Mouse (Mus musculus): Measurements from ENCODE around the gene Snx11. TPM values are rescaled to one million over a fixed set of nuclear protein-coding genes. Genes with fewer than 3 reads are reported as not detected.
"Not testable (repeated sequence)": the region's sequence is repeated elsewhere in the genome, so short reads cannot be mapped to it uniquely, and the experiment has no call there.

The Snx11 gene
- total RNA-seq, 2 experiments from 2014 or later = 1.3 to 16.3 TPM

DNA sequence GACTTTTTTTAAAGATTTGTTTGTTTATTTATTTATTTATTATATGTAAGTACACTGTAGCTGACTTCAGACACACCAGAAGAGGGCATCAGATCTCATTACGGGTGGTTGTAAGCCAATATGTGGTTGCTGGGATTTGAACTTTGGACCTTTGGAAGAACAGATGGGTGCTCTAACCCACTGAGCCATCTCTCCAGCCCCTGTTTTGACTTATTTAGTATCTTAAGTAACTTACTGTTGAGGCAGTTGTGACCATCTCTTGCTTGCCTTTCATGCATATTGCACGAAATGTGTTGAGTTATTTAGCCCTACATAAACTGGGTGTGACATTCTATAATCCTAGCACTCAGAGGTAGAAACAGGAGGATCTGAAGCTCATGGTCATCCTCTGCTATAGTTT, 22.2 kb upstream of the Snx11 start:
- ATAC-seq (replicated peaks; ENCODE audit: low FRiP score, poor library complexity, severe bottlenecking) = no peak

DNA sequence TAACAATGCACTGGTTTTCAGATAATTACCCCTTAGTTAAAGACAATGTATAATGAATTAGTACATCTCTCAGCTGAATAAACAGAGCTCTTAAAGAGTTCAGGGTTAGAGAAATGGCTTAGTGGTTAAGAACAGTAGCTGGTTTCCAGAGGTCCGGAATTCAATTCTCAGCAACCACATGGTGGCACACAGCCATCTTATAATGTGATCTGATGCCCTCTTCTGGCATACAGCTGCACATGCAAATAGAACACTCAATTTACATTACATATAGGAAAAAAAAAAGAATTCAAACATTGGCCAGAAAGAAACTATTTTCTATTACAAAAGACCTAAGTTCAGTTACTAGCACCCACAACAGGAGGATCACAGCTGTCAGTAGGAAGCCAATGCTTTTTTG, 19.2 kb upstream of the Snx11 start:
- ATAC-seq (replicated peaks; ENCODE audit: low FRiP score, poor library complexity, severe bottlenecking) = no peak

DNA sequence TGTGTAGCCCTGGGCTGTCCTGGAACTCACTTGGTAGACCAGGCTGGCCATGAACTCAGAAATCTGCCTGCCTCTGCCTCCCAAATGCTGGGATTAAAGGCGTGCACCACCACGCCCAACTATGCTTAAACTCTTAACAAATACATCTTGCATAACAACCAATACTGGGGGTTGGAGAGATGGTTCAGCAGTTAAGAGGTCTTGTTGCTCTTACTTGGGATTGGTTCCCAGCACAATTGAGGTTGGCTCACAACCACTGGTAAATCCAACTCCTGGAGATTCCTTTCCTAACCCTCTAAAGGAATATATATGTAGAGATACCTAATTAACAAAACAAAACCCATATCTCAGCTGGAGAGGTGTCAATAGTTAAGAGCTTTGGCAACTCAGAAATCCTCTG, 18.7 kb upstream of the Snx11 start:
- ATAC-seq (replicated peaks; ENCODE audit: low FRiP score, poor library complexity, severe bottlenecking) = no peak

DNA sequence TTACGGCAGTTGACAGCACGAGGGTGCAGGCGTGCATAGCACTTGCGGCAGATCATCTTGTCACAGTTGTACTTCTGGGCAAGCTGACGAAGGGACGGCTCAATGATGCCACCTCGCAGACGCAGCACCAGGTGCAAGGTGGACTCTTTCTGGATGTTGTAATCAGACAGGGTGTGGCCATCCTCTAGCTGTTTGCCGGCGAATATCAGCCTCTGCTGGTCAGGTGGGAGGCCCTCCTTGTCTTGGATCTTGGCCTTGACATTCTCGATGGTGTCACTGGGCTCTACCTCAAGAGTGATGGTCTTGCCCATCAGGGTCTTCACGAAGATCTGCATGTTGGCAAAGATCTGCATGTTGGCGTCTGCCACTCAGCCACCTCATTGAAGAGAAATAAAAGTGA, 18.1 kb upstream of the Snx11 start:
- no peak for ATAC-seq (replicated peaks; ENCODE audit: low FRiP score, poor library complexity, severe bottlenecking)

DNA sequence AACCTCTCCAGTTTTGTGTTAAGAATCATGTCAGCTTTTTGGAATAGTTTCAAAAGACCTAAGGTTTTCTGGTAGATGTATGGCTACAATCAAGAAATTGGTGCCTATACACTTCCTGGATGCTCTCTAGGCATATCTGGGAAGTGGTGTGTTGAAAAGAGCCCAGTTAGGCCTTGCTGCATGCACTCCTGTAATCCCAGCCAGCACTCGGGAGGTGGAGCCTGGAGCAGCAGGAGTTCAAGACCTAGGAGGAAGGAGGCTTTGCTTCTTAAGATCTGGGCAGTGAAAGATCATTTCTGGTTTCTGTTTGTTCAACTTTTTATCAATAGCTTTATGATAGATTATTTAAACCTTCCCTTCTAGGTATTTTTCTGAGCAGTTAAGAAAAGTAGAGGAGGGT, 13.3 kb upstream of the Snx11 start:
- no peak for ATAC-seq (replicated peaks; ENCODE audit: low FRiP score, poor library complexity, severe bottlenecking)

DNA sequence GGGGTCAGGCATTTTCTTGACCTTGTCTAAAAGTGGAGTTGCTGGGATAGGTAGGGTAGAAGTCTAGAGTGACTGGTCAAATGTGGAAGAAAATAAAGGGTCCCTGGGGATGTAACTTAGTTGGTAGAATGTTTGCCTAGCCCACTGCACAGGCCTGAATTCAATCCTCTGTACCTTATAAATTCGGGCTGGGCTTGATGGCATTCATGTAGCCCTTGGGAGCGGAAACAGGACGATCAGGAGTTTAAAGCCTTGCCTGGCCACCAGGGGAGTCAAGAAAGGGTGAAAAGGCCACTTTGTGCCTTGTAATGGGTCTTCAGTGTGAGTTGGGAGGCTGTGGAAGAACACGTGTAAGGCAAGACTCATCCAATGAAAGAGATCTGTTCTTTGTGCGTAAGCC, 12.6 kb upstream of the Snx11 start:
- peak; percentile 57 for ATAC-seq (replicated peaks; ENCODE audit: low FRiP score, poor library complexity, severe bottlenecking)

DNA sequence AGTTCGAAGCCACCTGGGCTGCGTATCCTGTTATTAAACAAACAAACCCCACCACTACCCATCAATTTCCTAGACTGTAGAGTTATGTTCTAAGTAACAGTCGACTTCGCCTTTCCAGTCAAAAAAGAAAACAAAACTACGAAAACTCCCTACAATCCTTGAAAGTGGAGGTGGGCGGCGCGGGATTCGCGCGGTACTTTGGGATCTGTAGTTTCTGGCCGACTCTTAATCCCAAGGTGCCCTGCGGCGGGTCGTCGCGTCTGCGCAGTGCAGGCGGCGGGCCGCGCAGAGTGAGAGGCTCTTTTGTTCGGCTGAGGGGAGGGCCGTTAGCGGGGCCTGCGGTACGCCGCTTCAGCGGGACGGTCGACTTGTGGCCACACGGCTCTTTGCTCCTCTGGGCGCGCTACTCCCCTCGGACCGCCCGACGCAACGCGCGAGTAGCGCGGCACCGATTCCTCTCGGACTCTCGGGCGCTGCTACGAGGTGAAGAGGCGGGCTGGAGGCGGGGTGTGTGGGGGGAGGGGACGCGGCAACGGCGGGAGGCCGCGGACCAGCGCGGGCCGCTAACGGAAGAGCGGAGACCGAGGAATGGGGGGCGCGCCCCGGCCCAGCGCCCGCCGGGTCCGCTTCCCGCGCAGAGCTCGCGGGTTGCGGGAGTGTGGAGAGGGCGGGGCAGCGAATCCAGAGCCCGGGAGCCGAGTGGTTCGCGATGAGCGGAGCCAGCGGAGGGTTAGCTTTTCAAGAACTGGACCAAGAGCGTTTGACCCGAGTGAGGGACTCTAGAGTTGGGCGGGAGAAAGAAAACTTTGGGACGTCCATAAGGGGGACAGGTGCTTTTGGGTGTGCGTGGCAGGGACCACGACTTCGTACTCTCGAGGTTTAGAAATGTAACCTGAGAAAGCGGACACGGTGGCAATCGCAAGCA, 11.8 kb upstream of the Snx11 start, which contains the start of gene Cbx1:
TSS of gene Cbx1 (plus strand) at position 257 of the 925 bp plus-strand sequence.
- ATAC-seq (replicated peaks; ENCODE audit: low FRiP score, poor library complexity, severe bottlenecking) = peak; percentile 94

DNA sequence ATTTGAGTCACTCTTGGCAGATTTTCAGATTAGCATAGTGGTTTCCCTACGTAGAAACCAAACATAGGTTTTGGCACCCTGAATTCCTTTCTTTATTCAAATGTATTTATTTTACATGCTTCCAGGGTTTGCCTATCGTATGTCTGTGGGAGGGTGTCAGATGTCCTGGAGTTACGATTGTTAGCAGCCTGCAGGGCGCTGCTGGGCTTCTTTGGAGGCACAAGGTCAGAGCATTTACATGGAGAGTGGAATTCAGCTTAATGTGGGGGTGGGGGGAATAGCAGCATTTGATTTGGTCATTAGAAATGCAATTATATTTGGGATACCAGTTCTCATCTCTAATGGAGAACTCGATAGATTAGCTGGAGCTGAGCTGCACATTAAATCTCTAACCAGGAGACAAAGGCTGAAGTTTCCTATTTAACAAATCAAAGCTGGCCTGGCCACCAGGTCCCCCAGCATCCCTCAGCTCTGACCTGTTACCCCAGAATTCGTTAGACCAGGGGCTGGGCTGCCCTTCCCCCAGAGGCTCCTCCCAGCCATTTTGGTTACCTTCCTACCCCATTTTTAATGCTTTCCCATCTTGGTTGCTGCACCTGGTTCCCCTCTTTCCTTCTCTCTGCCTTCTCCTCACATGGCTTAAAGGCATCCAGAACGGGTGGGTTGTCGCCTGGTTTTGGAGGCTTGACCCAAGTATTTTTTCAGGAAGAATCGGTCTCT, 9.5 kb upstream of the Snx11 start:
- no peak for ATAC-seq (replicated peaks; ENCODE audit: low FRiP score, poor library complexity, severe bottlenecking)

DNA sequence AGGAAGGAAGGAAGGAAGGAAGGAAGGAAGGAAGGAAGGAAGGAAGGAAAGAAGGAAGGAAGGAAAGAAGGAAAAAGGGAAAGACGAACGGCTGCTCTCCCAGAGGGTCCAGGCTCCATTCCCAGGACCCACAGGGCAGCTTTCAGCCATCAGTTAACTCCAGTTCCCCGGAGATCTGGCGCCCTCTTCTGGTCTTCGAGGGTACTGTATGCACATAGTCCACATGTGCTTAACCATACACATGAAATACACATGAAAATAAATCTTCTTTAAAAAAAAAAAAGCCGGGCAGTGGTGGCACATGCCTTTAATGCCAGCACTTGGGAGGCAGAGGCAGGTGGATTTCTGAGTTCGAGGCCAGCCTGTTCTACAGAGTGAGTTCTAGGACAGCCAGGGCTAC, 7.5 kb upstream of the Snx11 start:
- peak; percentile 54; the same call in 1 of the 2 replicates for ATAC-seq (replicated peaks; ENCODE audit: low FRiP score, poor library complexity, severe bottlenecking)

DNA sequence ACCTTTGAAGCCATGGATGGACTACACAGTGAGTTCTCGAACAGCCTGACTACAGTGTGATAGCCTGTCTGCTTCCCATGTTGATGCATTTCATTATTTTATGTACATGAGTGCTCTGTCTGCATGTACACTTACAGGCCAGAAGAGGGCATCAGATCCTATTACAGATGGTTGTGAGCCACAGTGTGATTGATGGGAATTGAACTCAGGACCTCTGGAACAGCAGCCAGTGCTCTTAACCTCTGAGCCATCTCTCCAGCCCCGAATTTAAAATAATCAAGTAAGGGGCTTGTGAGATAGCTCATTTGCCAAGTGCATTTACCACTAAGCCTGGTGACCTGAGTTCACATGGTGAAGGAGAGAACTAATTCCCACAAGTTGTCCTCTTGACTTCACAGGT, 4.1 kb upstream of the Snx11 start:
- no peak for ATAC-seq (replicated peaks; ENCODE audit: low FRiP score, poor library complexity, severe bottlenecking)

DNA sequence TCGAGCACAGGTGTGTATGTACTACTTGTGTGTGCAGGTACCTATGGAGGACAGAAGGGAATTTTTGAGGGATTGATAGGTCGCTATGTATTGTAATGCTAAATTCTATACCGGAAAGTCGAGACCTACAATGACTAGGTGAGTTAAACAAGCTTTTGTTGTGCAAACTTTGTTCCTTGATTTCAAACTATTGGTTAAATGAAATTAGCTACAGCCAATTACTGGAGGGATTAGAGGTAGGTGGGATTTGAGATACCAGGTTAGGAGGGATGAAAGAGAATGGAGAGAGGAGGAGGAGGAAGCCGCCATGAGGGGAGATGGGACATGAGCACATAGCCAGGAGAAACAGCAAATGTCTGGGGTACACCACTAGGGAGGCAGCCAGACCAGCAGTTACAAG, 2.9 kb upstream of the Snx11 start:
- ATAC-seq (replicated peaks; ENCODE audit: low FRiP score, poor library complexity, severe bottlenecking) = no peak

DNA sequence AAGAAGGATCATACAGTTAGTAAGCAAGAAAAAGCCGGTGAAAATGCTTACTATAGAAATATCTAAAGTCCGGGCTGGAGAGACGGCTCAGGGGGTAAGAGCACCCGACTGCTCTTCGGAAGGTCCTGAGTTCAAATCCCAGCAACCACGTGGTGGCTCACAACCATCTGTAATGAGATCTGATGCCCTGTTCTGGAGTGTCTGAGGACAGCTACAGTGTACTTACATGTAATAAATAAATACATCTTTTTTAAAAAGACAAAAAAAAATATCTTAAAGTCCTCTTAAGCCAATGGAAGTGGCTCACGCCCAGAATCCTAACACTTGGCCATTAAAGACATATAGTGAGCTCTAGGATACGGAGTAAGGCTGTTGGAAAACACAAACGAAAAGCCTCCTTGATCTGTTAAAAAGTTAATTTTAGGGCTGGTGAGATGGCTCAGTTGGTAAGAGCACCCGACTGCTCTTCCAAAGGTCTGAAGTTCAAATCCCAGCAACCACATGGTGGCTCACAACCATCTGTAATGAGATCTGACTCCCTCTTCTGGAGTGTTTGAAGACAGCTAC, 785 bp upstream of the Snx11 start:
- ATAC-seq (replicated peaks; ENCODE audit: low FRiP score, poor library complexity, severe bottlenecking) = not testable (repeated sequence)

DNA sequence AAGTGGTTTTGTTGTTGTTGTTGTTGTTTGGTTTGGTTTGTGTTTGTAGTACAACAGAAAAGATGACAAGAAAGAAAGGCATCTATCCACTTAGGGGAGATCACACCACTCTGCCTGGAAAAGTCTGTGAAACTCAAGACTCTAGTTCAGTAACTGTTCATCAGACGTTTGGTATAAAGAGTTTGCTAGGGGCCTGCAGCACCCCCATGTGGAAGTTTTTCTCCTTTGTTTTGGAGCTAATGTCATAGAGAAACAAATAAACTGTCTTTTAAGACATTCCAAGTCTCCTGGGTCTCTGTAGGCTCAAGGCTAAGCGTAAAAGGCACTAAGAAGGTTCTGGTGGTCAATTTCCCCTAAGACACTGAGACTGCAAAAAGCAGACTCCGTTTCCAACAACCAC, 1.3 kb downstream of the Snx11 start:
- no peak for ATAC-seq (replicated peaks; ENCODE audit: low FRiP score, poor library complexity, severe bottlenecking)

DNA sequence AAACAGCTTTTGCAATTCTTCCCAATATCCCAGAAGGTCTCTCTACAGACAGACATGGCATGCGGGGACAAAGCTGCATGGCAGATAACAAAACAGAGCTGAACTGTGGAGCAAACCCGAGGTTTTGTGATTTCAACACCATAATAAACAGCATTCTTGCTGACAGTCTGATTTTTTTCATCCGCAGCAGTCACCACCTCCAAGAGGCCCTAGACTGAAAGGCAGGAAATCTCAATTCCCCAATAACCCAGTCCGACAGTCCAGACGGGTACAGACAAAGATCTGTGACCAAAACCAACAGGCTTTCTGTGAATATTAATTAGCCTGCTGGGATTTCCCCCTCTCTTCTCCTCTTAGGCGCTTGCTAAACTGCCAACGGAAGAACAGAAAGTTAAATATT, 1.7 kb downstream of the Snx11 start:
- ATAC-seq (replicated peaks; ENCODE audit: low FRiP score, poor library complexity, severe bottlenecking) = no peak

DNA sequence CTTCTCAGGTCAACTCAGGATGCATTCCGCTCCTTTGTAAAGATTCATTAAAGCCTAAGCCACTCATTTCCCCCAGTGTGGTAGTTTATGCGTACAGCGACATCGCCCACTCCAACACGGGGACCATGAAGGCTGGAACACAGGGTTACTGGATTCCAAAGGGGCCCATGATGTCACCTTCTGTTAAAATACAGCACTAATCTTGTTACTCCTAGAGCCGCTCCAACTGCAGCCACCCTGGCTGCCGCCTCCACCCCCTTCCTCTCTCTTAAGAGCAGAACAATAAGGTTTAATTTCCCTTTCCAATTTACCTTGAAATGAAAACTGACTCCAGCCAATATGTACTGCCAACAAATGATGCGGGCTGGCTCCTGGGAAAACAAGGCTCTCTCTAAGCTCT, 2.3 kb downstream of the Snx11 start:
- no peak for ATAC-seq (replicated peaks; ENCODE audit: low FRiP score, poor library complexity, severe bottlenecking)

DNA sequence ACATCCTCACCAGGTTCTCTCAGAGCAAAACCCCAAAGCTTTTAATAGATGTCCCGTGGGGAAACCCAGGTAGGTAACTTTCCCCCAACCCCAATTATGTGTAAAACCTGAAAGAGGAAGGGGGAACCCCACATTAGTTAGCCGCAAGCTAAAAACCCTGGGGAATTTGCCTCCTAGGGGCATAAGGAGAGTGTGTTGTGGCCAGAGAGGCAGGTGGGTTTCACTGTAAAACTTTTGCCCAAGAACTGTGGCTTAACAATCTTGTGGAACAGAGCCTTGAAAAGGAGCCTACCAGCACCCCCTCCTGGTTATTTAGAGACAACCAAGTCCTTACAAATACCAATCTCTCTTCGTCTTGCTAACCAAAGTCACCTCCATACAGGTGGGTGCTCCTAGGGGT, 2.8 kb downstream of the Snx11 start:
- no peak for ATAC-seq (replicated peaks; ENCODE audit: low FRiP score, poor library complexity, severe bottlenecking)

DNA sequence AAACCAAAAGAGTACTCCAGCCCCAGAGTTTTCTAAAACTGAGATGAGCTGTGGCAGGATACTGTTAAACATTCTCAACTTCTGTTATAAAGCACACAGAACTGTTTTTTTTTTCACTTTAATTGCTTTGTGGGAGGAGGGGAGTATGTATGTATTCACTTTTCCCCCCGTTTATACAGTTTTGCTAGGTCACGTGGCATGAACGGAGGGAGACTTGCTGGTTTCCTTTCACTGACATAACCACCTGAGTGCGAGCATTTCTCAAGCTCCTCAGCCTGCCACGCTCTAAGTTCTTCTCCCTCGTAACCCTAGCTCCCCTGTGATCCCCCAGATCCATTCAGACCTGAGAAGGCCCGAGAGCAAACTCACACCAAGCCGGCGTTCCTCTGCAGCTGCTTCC, 4.9 kb downstream of the Snx11 start:
- ATAC-seq (replicated peaks; ENCODE audit: low FRiP score, poor library complexity, severe bottlenecking) = no peak

DNA sequence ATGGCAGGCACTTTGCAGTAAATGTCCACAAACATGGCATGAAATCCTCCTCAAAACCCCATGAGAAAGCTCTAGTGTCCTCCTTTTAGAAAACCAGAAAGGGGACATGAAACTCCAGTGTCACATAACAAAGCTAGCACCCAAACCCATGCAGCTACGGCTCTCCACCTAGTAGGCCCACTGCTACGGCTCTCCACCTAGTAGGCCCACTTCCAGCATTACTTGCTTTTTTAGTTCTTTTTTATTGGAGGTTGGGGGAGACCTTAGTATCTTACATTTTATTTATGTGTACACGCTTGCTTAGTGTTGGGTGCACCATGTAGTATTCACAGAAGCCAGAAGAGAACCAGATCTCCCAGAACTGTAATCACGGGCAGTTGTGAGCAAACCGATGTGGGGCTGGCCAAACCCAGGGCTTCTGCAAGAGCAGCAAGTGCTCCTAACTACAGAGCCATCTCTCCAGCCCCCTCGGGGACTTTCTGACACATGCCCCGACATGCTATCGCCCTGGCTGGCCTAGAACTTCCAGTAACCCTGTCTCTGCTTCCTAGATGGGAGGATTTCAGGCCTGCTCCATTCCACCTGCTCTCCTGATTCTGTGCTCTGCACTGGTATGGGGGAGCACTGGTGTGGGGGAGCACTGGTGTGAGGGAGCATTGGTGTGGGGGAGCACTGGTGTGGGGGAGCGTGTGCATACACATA, 5.9 kb downstream of the Snx11 start:
- no peak for ATAC-seq (replicated peaks; ENCODE audit: low FRiP score, poor library complexity, severe bottlenecking)

DNA sequence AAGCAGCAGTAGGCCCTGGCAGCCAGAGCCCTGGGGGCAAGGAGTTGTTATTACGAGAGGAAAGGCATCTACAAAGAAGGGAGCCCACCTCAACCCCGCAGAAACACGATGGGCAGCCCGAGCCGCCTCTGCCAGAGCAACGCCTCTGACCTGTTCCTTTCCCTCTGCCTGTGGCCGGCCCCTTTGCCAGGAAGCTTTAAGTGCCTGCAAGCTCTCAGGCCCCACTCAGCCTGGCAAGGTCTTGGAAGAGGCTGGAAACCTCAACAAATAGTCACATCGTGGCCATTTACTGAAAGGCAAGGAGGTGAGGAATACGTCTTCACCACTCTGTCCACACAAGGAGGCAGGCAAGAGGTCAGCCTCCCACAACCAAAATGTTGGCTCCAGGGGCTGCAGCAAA, 9.1 kb downstream of the Snx11 start:
- no peak for ATAC-seq (replicated peaks; ENCODE audit: low FRiP score, poor library complexity, severe bottlenecking)

DNA sequence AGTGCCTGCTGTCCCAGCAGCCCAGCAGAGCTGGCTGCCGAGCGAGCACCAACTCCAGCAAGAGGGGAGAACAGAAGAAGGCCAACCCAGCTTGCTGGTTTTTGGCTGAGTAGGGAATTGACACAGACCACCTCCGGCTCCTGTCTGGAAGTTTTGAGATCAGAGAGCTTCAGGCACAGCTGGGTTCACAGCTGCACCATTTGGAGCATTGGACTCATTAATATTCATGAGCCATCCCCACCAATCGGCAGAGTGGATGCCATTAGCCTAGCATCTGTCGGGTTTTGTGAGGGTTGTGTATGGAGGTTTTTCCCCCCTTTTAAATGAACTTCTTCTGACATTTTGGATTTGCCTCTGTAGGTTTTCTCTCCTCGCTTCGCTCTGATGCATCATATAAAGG, 10.3 kb downstream of the Snx11 start:
- no peak for ATAC-seq (replicated peaks; ENCODE audit: low FRiP score, poor library complexity, severe bottlenecking)

Data from erythroblast, adult 5-6 weeks (primary cell).